Mouse (Mus musculus): ENCODE results near the gene Gm10491. TPM values are rescaled to one million over a fixed set of nuclear protein-coding genes. Genes with fewer than 3 reads are reported as not detected.
A peak's percentile ranks its signal among the peaks of the same experiment; 100 is the strongest.
"Not testable (repeated sequence)": the region's sequence is repeated elsewhere in the genome, so short reads cannot be mapped to it uniquely, and the experiment has no call there.

Gene Gm10491
- polyA plus RNA-seq, 1 experiment from 2014 or later: not detected

DNA sequence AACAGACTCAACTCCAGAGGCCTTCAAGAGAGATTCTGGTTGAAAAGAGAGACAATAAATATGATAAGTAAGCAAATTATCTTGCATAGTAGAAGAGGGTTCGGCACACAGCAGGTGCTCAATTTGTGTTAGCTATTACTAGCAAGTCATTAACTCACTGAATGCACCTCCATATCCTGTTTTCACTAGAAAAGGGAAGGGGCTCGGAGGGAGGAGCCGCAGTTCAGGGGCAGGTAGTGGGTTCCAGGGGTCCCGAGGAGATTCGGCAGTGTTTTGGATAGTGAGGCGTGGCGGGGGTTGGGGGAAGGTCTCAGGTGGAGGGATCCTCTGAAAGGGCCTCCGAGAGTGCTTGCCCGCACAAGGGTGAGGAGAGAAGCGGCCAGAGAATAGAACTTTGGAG lies 19.5 kb upstream of the Gm10491 start:
- Histone ChIP-seq H3K27ac (ENCODE audit: low read depth, low read length) (no peak overlapping the region), H3K4me1 (ENCODE audit: control insufficient read depth, insufficient read depth, low read length) (peaks cover 6% of the 10 kb centered on the region), H3K4me3 (ENCODE audit: low read depth, low read length) (no peak overlapping the region), H3K9ac (ENCODE audit: low read length) (no peak overlapping the region), H3K27me3 (ENCODE audit: control insufficient read depth, insufficient read depth, low read length) (peaks cover 19% of the 10 kb centered on the region), H3K4me2 (no peak overlapping the region), H3K9me3 (ENCODE audit: control insufficient read depth, low read length) (no peaks in the 10 kb centered on the region), H3K36me3 (ENCODE audit: control insufficient read depth, insufficient read depth, low read length) (0 out of 2 replicates have a peak, but pooled peaks cover 4% of the 10 kb centered on the region)
- DNase-seq (ENCODE audit: low spot score, missing footprints): no peak
- WGBS: 22% methylated on average over 10 of the region's 10 CpGs
- ATAC-seq (ENCODE audit: low FRiP score): no peak

- Histone ChIP-seq H3K27ac (ENCODE audit: low read depth, low read length) (no peak overlapping the region), H3K4me2 (no peak overlapping the region), H3K9me3 (ENCODE audit: control insufficient read depth, low read length) (no peaks in the 10 kb centered on the region), H3K27me3 (ENCODE audit: control insufficient read depth, insufficient read depth, low read length) (peaks cover 26% of the 10 kb centered on the region), H3K4me1 (ENCODE audit: control insufficient read depth, insufficient read depth, low read length) (peaks cover 6% of the 10 kb centered on the region), H3K36me3 (ENCODE audit: control insufficient read depth, insufficient read depth, low read length) (0 out of 2 replicates have a peak, but pooled peaks cover under 1% of the 10 kb centered on the region), H3K9ac (ENCODE audit: low read length) (no peak overlapping the region), H3K4me3 (ENCODE audit: low read depth, low read length) (no peak overlapping the region)
- ATAC-seq (ENCODE audit: low FRiP score) (no peak), DNase-seq (ENCODE audit: low spot score, missing footprints) (no peak)
- 70% methylated on average over 6 of the region's 6 CpGs for WGBS
Observed at GRCm38 (mm10) chrX:7926266-7926665, 18.6 kb upstream of the Gm10491 start.

DNA sequence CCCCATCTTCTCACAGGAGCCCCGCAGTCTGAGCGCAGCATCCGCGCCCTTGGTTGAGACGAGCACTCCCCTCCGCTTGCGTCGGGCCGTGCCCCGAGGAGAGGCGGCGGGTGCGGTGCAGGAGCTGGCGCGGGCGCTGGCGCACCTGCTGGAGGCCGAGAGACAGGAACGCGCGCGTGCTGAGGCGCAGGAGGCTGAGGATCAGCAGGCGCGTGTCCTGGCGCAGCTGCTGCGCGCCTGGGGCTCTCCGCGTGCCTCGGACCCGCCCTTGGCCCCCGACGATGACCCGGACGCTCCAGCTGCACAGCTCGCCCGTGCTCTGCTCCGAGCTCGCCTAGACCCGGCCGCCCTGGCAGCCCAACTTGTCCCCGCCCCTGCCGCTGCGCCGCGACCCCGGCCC lies 14.4 kb upstream of the Gm10491 start:
- peak overlapping the region; percentile 54 for H3K9ac ChIP-seq (ENCODE audit: low read length)
- peaks cover 9% of the 10 kb centered on the region for H3K4me1 ChIP-seq (ENCODE audit: control insufficient read depth, insufficient read depth, low read length)
- H3K36me3 ChIP-seq (ENCODE audit: control insufficient read depth, insufficient read depth, low read length): no peaks in the 10 kb centered on the region
- H3K27ac ChIP-seq (ENCODE audit: low read depth, low read length): no peak overlapping the region
- DNase-seq (ENCODE audit: low spot score, missing footprints) (no peak), ATAC-seq (ENCODE audit: low FRiP score) (peak; percentile 41)
- H3K27me3 ChIP-seq (ENCODE audit: control insufficient read depth, insufficient read depth, low read length): peaks cover 28% of the 10 kb centered on the region
- H3K4me3 ChIP-seq (ENCODE audit: low read depth, low read length): peak overlapping the region; percentile 30
- 12% methylated on average over 42 of the region's 48 CpGs for WGBS
- no peaks in the 10 kb centered on the region for H3K9me3 ChIP-seq (ENCODE audit: control insufficient read depth, low read length)
- H3K4me2 ChIP-seq: peak overlapping the region; percentile 52

- 12% methylated on average over 32 of the region's 40 CpGs for WGBS
- peaks cover 24% of the 10 kb centered on the region for H3K27me3 ChIP-seq (ENCODE audit: control insufficient read depth, insufficient read depth, low read length)
Observed at GRCm38 (mm10) chrX:7919601-7920383, 12.2 kb upstream of the Gm10491 start, which contains the start of gene Pcsk1n. Gene Pcsk1n (plus strand): TSS chrX:7919822.

DNA sequence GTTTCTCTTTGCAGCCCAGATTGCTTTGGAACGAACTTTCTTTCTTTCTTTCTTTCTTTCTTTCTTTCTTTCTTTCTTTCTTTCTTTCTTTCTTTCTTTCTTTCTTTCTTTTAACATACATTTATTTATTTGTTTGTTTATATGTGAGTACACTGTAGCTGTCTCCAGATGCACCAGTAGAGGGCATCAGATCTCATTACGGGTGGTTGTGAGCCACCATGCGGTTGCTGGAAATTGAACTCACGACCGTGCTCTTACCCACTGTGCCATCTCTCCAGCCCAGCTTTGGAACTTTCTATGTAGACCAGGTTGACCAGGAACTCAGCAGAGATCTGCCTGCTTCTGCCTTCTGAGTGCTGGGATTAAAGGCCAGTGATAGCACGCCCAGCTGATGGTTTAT lies 10.3 kb upstream of the Gm10491 start:
- H3K9ac ChIP-seq (ENCODE audit: low read length); ATAC-seq (ENCODE audit: low FRiP score); H3K36me3 ChIP-seq (ENCODE audit: control insufficient read depth, insufficient read depth, low read length); H3K9me3 ChIP-seq (ENCODE audit: control insufficient read depth, low read length); H3K4me1 ChIP-seq (ENCODE audit: control insufficient read depth, insufficient read depth, low read length); DNase-seq (ENCODE audit: low spot score, missing footprints); H3K4me3 ChIP-seq (ENCODE audit: low read depth, low read length); H3K4me2 ChIP-seq; H3K27ac ChIP-seq (ENCODE audit: low read depth, low read length): not testable (repeated sequence)
- WGBS: 79% methylated on average over 6 of the region's 6 CpGs
- peaks cover 17% of the 10 kb centered on the region; the same call in 1 of the 2 replicates for H3K27me3 ChIP-seq (ENCODE audit: control insufficient read depth, insufficient read depth, low read length)

More at GRCm38 (mm10) chrX:7919601-7920383, 12.2 kb upstream of the Gm10491 start, which contains the start of gene Pcsk1n:
- DNase-seq (ENCODE audit: low spot score, missing footprints) (peak; percentile 86), ATAC-seq (ENCODE audit: low FRiP score) (peak; percentile 85)
- Histone ChIP-seq H3K27ac (ENCODE audit: low read depth, low read length) (peak within 1 kb of the TSS; percentile 48; the same call in 1 of the 2 replicates), H3K4me2 (peak within 1 kb of the TSS; percentile 48), H3K36me3 (ENCODE audit: control insufficient read depth, insufficient read depth, low read length) (no peaks in the 10 kb centered on the region), H3K9ac (ENCODE audit: low read length) (peak within 1 kb of the TSS; percentile 17; the same call in 1 of the 2 replicates), H3K4me1 (ENCODE audit: control insufficient read depth, insufficient read depth, low read length) (peaks cover 9% of the 10 kb centered on the region), H3K4me3 (ENCODE audit: low read depth, low read length) (peak within 1 kb of the TSS; percentile 26), H3K9me3 (ENCODE audit: control insufficient read depth, low read length) (no peaks in the 10 kb centered on the region)

DNA sequence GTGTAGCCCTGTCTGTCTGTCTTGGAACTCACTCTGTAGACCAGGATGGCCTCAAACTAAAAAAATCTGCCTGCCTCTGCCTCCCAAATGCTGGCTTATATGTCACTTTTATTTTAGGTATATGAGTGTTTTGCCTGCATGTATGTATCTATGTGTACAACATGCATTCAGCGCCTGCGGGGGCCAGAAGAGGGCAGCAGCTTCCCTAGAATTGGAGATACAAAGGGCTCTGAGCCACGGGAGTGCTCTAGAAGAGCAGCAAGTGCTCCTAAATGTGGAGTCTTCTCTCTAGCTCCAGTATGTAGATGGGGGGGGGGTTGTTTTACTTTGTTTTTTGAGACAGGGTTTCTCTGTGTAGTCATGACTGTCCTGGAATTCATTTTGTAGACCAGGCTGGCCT lies 8.0 kb upstream of the Gm10491 start:
- H3K9ac ChIP-seq (ENCODE audit: low read length); DNase-seq (ENCODE audit: low spot score, missing footprints); H3K27me3 ChIP-seq (ENCODE audit: control insufficient read depth, insufficient read depth, low read length); H3K4me3 ChIP-seq (ENCODE audit: low read depth, low read length); H3K27ac ChIP-seq (ENCODE audit: low read depth, low read length); H3K9me3 ChIP-seq (ENCODE audit: control insufficient read depth, low read length); H3K4me2 ChIP-seq; ATAC-seq (ENCODE audit: low FRiP score); H3K36me3 ChIP-seq (ENCODE audit: control insufficient read depth, insufficient read depth, low read length); H3K4me1 ChIP-seq (ENCODE audit: control insufficient read depth, insufficient read depth, low read length): not testable (repeated sequence)
- 35% methylated on average over 3 of the region's 3 CpGs for WGBS

GRCm38 (mm10) chrX:7910473-7910872 lies 2.8 kb upstream of the Gm10491 start:
- Histone ChIP-seq H3K4me1 (ENCODE audit: control insufficient read depth, insufficient read depth, low read length) (no peaks in the 10 kb centered on the region), H3K36me3 (ENCODE audit: control insufficient read depth, insufficient read depth, low read length) (no peaks in the 10 kb centered on the region; the same call in 1 of the 2 replicates), H3K27me3 (ENCODE audit: control insufficient read depth, insufficient read depth, low read length) (no peaks in the 10 kb centered on the region), H3K4me3 (ENCODE audit: low read depth, low read length) (no peak overlapping the region), H3K4me2 (no peak overlapping the region), H3K9ac (ENCODE audit: low read length) (no peak overlapping the region), H3K27ac (ENCODE audit: low read depth, low read length) (no peak overlapping the region), H3K9me3 (ENCODE audit: control insufficient read depth, low read length) (no peaks in the 10 kb centered on the region)
- DNase-seq (ENCODE audit: low spot score, missing footprints): no peak
- 59% methylated on average over 6 of the region's 6 CpGs for whole genome bisulfite sequencing
- ATAC-seq (ENCODE audit: low FRiP score): no peak

DNA sequence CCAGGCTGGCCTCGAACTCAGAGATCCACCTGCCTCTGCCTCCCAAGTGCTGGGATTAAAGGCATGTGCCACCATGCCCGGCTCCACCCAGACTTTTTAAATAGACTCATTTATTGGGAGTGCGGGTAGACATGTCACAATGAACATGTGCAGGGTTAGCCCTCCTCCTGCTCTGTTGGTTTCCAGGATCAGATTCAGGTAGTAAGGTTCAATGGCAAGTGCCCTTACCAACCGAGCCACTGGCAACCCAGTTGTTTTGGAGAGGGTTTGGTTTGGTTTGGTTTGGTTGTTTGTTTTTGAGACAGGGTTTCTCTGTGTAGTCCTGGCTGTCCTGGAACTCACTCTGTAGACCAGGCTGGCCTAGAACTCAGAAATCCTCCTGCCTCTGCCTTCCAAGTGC lies 1.6 kb upstream of the Gm10491 start, which contains the start of gene Gm10490:
TSS of gene Gm10490 (plus strand) at position 301 of the 400 bp plus-strand sequence.
- ATAC-seq (ENCODE audit: low FRiP score); H3K27ac ChIP-seq (ENCODE audit: low read depth, low read length); H3K9ac ChIP-seq (ENCODE audit: low read length); H3K4me3 ChIP-seq (ENCODE audit: low read depth, low read length); H3K36me3 ChIP-seq (ENCODE audit: control insufficient read depth, insufficient read depth, low read length); H3K4me2 ChIP-seq; H3K4me1 ChIP-seq (ENCODE audit: control insufficient read depth, insufficient read depth, low read length); H3K9me3 ChIP-seq (ENCODE audit: control insufficient read depth, low read length); H3K27me3 ChIP-seq (ENCODE audit: control insufficient read depth, insufficient read depth, low read length); DNase-seq (ENCODE audit: low spot score, missing footprints): not testable (repeated sequence)
- 87% methylated on average over 4 of the region's 4 CpGs for WGBS

- H3K27me3 ChIP-seq (ENCODE audit: control insufficient read depth, insufficient read depth, low read length): no peaks in the 10 kb centered on the region
- no peaks in the 10 kb centered on the region; the same call in 1 of the 2 replicates for H3K4me1 ChIP-seq (ENCODE audit: control insufficient read depth, insufficient read depth, low read length)
- no peaks in the 10 kb centered on the region for H3K9me3 ChIP-seq (ENCODE audit: control insufficient read depth, low read length)
- H3K4me2 ChIP-seq: no peak overlapping the region
- H3K4me3 ChIP-seq (ENCODE audit: low read depth, low read length): no peak overlapping the region
- H3K27ac ChIP-seq (ENCODE audit: low read depth, low read length): no peak overlapping the region
- ATAC-seq (ENCODE audit: low FRiP score): no peak
- H3K9ac ChIP-seq (ENCODE audit: low read length): no peak overlapping the region
- DNase-seq (ENCODE audit: low spot score, missing footprints): no peak
- 98% methylated on average over 5 of the region's 5 CpGs for WGBS
- H3K36me3 ChIP-seq (ENCODE audit: control insufficient read depth, insufficient read depth, low read length): no peaks in the 10 kb centered on the region; the same call in 1 of the 2 replicates
Observed at GRCm38 (mm10) chrX:7904441-7904840, 3.2 kb downstream of the Gm10491 start.

Data from midbrain, embryonic 11.5 days (tissue).